Mouse (Mus musculus) CD4-positive, CD25-positive, alpha-beta regulatory T cell, adult 9 weeks (primary cell): ENCODE results near the gene Hoxa7. TPM values are rescaled to one million over a fixed set of nuclear protein-coding genes. Genes with fewer than 3 reads are reported as not detected.

Source experiments
- polyA plus RNA-seq: library from polyadenylated mRNA; unstranded; fragments of 100-300 nt; shearing (Covaris generic); gene quantifications from one replicate; pipeline ENCODE4 v1.2.1, GENCODE M21; 2017

Hoxa7 gene
- polyA plus RNA-seq, result 0.72 TPM

GRCm38 (mm10) chr6:52221337-52221992 lies at the start of gene Hoxa7:
Gene Hoxa7, minus strand, starts transcription at chr6:52221854.

GRCm38 (mm10) chr6:52260654-52261575 lies 39.3 kb upstream of the Hoxa7 start, which contains the start of gene Hoxa13:
Gene Hoxa13, minus strand, starts transcription at chr6:52260880.

GRCm38 (mm10) chr6:52245757-52246142 lies 24.1 kb upstream of the Hoxa7 start, which contains the start of gene Hoxa11:
Gene Hoxa11, minus strand, starts transcription at chr6:52245810.

GRCm38 (mm10) chr6:52240389-52241000 lies 18.8 kb upstream of the Hoxa7 start, which contains the start of gene Hoxa10:
Gene Hoxa10, minus strand, starts transcription at chr6:52240854.

GRCm38 (mm10) chr6:52230516-52231165 lies 9.0 kb upstream of the Hoxa7 start, which contains the start of gene Hoxa9:
Gene Hoxa9, minus strand, starts transcription at chr6:52231089.

GRCm38 (mm10) chr6:52213119-52213986 lies 8.3 kb downstream of the Hoxa7 start, which contains the start of the genes Hoxa3 and Gm28308:
Gene Hoxa3, minus strand, starts transcription at chr6:52213336.
Gene Gm28308, minus strand, starts transcription at chr6:52213339.

GRCm38 (mm10) chr6:52208072-52208867 lies 13.4 kb downstream of the Hoxa7 start, which contains the start of gene Hoxa6:
Gene Hoxa6, minus strand, starts transcription at chr6:52208722.

GRCm38 (mm10) chr6:52204050-52204752 lies 17.5 kb downstream of the Hoxa7 start, which contains the start of gene Hoxa5:
Gene Hoxa5, minus strand, starts transcription at chr6:52204587.

GRCm38 (mm10) chr6:52190906-52191810 lies 30.5 kb downstream of the Hoxa7 start, which contains the start of gene Hoxa4:
Gene Hoxa4, minus strand, starts transcription at chr6:52191753.

GRCm38 (mm10) chr6:52177061-52177735 lies 44.5 kb downstream of the Hoxa7 start, which contains the start of gene 5730596B20Rik:
Gene 5730596B20Rik, plus strand, starts transcription at chr6:52177498.

GRCm38 (mm10) chr6:52164626-52165440 lies 56.8 kb downstream of the Hoxa7 start, which contains the start of gene Hoxa2:
Gene Hoxa2, minus strand, starts transcription at chr6:52164831.

Other genes with a start within 250 kb of the Hoxa7 start
- gene Skap2, start 209.3 kb downstream of the Hoxa7 start, polyA plus RNA-seq, result 24.3 TPM
- not detected for gene Hoxa1, start 63.5 kb downstream of the Hoxa7 start, polyA plus RNA-seq
- gene Hoxa2, start 57.0 kb downstream of the Hoxa7 start, polyA plus RNA-seq, result not detected
- gene 5730596B20Rik, start 44.4 kb downstream of the Hoxa7 start, polyA plus RNA-seq, result not detected
- not detected for gene Hoxa4, start 30.1 kb downstream of the Hoxa7 start, polyA plus RNA-seq
- gene Hoxa5, start 17.3 kb downstream of the Hoxa7 start, polyA plus RNA-seq, result not detected
- gene Hoxa6, start 13.1 kb downstream of the Hoxa7 start, polyA plus RNA-seq, result not detected
- gene Hoxa3, start 8.5 kb downstream of the Hoxa7 start, polyA plus RNA-seq, result not detected
- not detected for gene Gm28308, start 8.5 kb downstream of the Hoxa7 start, polyA plus RNA-seq
- not detected for gene Hoxa9, start 9.2 kb upstream of the Hoxa7 start, polyA plus RNA-seq
- gene Hoxa10, start 19.0 kb upstream of the Hoxa7 start, polyA plus RNA-seq, result not detected
- gene Hoxa11, start 24.0 kb upstream of the Hoxa7 start, polyA plus RNA-seq, result not detected
- gene Hoxa13, start 39.0 kb upstream of the Hoxa7 start, polyA plus RNA-seq, result not detected
- gene Evx1, start 91.6 kb upstream of the Hoxa7 start, polyA plus RNA-seq, result not detected